Mouse (Mus musculus): ENCODE results near the gene Sema4d.

- TF ChIP-seq CTCF (conservative IDR thresholded peaks at IDR 0.05; ENCODE audit: low read length) (no peak), NANOG (IDR thresholded peaks at IDR 0.05; ENCODE audit: borderline replicate concordance, low read length) (no peak), POU5F1 (IDR thresholded peaks at IDR 0.05; ENCODE audit: borderline replicate concordance, low read length) (no peak)
Measured at GRCm38 (mm10) chr13:51697455-51697854, 96.1 kb downstream of the Sema4d start.

Measured in E14TG2a.4 (cell line).